Mouse (Mus musculus): Measurements from ENCODE around the gene Fnd3c2. TPM values are rescaled to one million over a fixed set of nuclear protein-coding genes. Genes with fewer than 3 reads are reported as not detected.

The Fnd3c2 gene
- polyA plus RNA-seq (2014; fragmentation: Illumina TruSeq; extraction: RNeasy Lipid Tissue Mini Kit (QIAGEN cat#74804); ENCODE audit: low read depth, low replicate concordance): not detected

GRCm38 (mm10) chrX:106255276-106255675, at the start of gene Fnd3c2:
Fnd3c2 (minus strand) TSS chrX:106255376.

GRCm38 (mm10) chrX:106221058-106221457, 34.1 kb downstream of the Fnd3c2 start, which contains the start of gene Taf9b:
Taf9b (minus strand) TSS chrX:106221158.

GRCm38 (mm10) chrX:106186713-106187649, 68.2 kb downstream of the Fnd3c2 start, which contains the start of gene Pgk1:
Pgk1 (plus strand) TSS chrX:106187100.

Other genes with a start within 250 kb of the Fnd3c2 start
- 43.7 TPM for gene Magt1, start 243.5 kb downstream of the Fnd3c2 start, polyA plus RNA-seq (2014; fragmentation: Illumina TruSeq; extraction: RNeasy Lipid Tissue Mini Kit (QIAGEN cat#74804); ENCODE audit: low read depth, low replicate concordance)
- 197 TPM for gene Cox7b, start 239.7 kb downstream of the Fnd3c2 start, polyA plus RNA-seq (2014; fragmentation: Illumina TruSeq; extraction: RNeasy Lipid Tissue Mini Kit (QIAGEN cat#74804); ENCODE audit: low read depth, low replicate concordance)
- 10.6 TPM for gene Atp7a, start 228.1 kb downstream of the Fnd3c2 start, polyA plus RNA-seq (2014; fragmentation: Illumina TruSeq; extraction: RNeasy Lipid Tissue Mini Kit (QIAGEN cat#74804); ENCODE audit: low read depth, low replicate concordance)
- gene Tlr13, start 112.2 kb downstream of the Fnd3c2 start, polyA plus RNA-seq (2014; fragmentation: Illumina TruSeq; extraction: RNeasy Lipid Tissue Mini Kit (QIAGEN cat#74804); ENCODE audit: low read depth, low replicate concordance): 1.8 TPM
- 140 TPM for gene Pgk1, start 68.3 kb downstream of the Fnd3c2 start, polyA plus RNA-seq (2014; fragmentation: Illumina TruSeq; extraction: RNeasy Lipid Tissue Mini Kit (QIAGEN cat#74804); ENCODE audit: low read depth, low replicate concordance)
- gene Taf9b, start 34.2 kb downstream of the Fnd3c2 start, polyA plus RNA-seq (2014; fragmentation: Illumina TruSeq; extraction: RNeasy Lipid Tissue Mini Kit (QIAGEN cat#74804); ENCODE audit: low read depth, low replicate concordance): 13.3 TPM
- gene Fndc3c1, start 230.0 kb upstream of the Fnd3c2 start, polyA plus RNA-seq (2014; fragmentation: Illumina TruSeq; extraction: RNeasy Lipid Tissue Mini Kit (QIAGEN cat#74804); ENCODE audit: low read depth, low replicate concordance): 0.25 TPM